Mouse (Mus musculus): ENCODE measurements around the gene Ccdc61. TPM values are rescaled to one million over a fixed set of nuclear protein-coding genes. Genes with fewer than 3 reads are reported as not detected.
A peak's percentile ranks its signal among the peaks of the same experiment; 100 is the strongest.

The Ccdc61 gene
- polyA plus RNA-seq, 1 experiment, result 21.3 TPM

GRCm38 (mm10) chr7:18949781-18950522, 39.7 kb upstream of the Ccdc61 start:
- no peak overlapping the region; the same call in 1 of the 2 replicates for H3K27ac ChIP-seq (ENCODE audit: insufficient read depth, low read depth, low read length)
- H3K4me3 ChIP-seq (ENCODE audit: insufficient read depth, low read depth, low read length), result no peak overlapping the region
- WGBS, result 37% methylated on average over 12 of the region's 12 CpGs
- H3K4me1 ChIP-seq (ENCODE audit: control insufficient read depth, insufficient read depth, low read length), result no peaks in the 10 kb centered on the region
- H3K27me3 ChIP-seq (replicated peaks; ENCODE audit: control insufficient read depth, insufficient read depth, low read length), result no peaks in the 10 kb centered on the region
- TF ChIP-seq POLR2A (IDR thresholded peaks at IDR 0.05; ENCODE audit: low read depth, low read length) (no peak), CTCF (conservative IDR thresholded peaks at IDR 0.05; ENCODE audit: insufficient read depth, insufficient read length, low read depth, low read length) (no peak)
- DNase-seq, result no peak
- H3K36me3 ChIP-seq (ENCODE audit: control insufficient read depth, insufficient read depth, low read length), result no peaks in the 10 kb centered on the region

DNA sequence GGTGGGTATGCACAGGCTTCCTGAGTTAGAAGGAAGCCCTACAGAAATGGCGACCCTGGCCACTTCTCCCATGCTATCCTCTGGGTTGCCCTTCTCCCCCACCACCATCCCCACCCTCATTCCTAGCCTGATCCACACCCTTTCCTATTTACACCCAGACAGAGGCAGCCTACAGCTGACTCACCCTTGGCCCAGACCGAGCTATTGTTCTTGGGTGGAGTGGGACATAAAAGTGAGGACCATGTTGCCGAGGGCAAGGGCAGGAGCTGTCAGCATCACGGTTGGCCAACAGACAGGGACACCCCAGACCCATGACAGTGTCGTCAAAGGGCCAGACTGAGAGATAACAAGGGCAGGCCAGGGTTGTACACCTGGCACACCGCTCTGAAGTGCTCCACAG, 37.9 kb upstream of the Ccdc61 start:
- WGBS, result 62% methylated on average over 6 of the region's 6 CpGs
- TF ChIP-seq CTCF (conservative IDR thresholded peaks at IDR 0.05; ENCODE audit: insufficient read depth, insufficient read length, low read depth, low read length), result no peak
- no peak for TF ChIP-seq POLR2A (IDR thresholded peaks at IDR 0.05; ENCODE audit: low read depth, low read length)
- H3K4me1 ChIP-seq (ENCODE audit: control insufficient read depth, insufficient read depth, low read length), result no peaks in the 10 kb centered on the region
- H3K27ac ChIP-seq (ENCODE audit: insufficient read depth, low read depth, low read length), result peak overlapping the region; percentile 86
- H3K36me3 ChIP-seq (ENCODE audit: control insufficient read depth, insufficient read depth, low read length), result no peaks in the 10 kb centered on the region
- peak; percentile 85 for DNase-seq
- no peaks in the 10 kb centered on the region for H3K27me3 ChIP-seq (replicated peaks; ENCODE audit: control insufficient read depth, insufficient read depth, low read length)
- H3K4me3 ChIP-seq (ENCODE audit: insufficient read depth, low read depth, low read length), result no peak overlapping the region

DNA sequence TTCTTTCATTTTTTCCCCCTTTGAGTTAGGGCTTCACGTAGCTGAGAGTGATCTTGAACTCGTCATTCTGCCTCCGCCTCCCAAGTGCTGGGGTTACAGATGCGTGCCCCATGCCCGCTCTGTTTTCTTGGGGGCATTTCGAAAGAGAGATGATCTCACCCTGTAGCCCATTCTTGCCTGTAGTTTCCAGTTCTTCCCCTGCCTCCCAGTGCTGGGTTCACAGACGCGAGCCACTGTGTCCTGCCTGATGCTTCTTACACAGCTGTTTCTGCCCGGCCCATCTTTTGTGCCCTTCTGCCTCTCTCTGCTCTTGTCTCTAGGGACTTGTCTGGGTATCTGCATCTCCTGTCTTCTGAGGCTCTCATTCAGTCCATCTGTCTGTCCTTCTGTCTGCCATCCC, 32.6 kb upstream of the Ccdc61 start:
- no peak for DNase-seq
- Histone ChIP-seq H3K27me3 (replicated peaks; ENCODE audit: control insufficient read depth, insufficient read depth, low read length) (no peaks in the 10 kb centered on the region), H3K4me3 (ENCODE audit: insufficient read depth, low read depth, low read length) (no peak overlapping the region), H3K4me1 (ENCODE audit: control insufficient read depth, insufficient read depth, low read length) (no peaks in the 10 kb centered on the region), H3K36me3 (ENCODE audit: control insufficient read depth, insufficient read depth, low read length) (no peaks in the 10 kb centered on the region), H3K27ac (ENCODE audit: insufficient read depth, low read depth, low read length) (no peak overlapping the region)
- TF ChIP-seq POLR2A (IDR thresholded peaks at IDR 0.05; ENCODE audit: low read depth, low read length) (no peak), CTCF (conservative IDR thresholded peaks at IDR 0.05; ENCODE audit: insufficient read depth, insufficient read length, low read depth, low read length) (no peak)
- 59% methylated on average over 9 of the region's 9 CpGs for WGBS

- no peaks in the 10 kb centered on the region for H3K4me1 ChIP-seq (ENCODE audit: control insufficient read depth, insufficient read depth, low read length)
- TF ChIP-seq CTCF (conservative IDR thresholded peaks at IDR 0.05; ENCODE audit: insufficient read depth, insufficient read length, low read depth, low read length), result no peak
- no peak for TF ChIP-seq POLR2A (IDR thresholded peaks at IDR 0.05; ENCODE audit: low read depth, low read length)
- no peak overlapping the region for H3K27ac ChIP-seq (ENCODE audit: insufficient read depth, low read depth, low read length)
- no peak overlapping the region for H3K4me3 ChIP-seq (ENCODE audit: insufficient read depth, low read depth, low read length)
- no peaks in the 10 kb centered on the region for H3K27me3 ChIP-seq (replicated peaks; ENCODE audit: control insufficient read depth, insufficient read depth, low read length)
- WGBS, result 17% methylated on average over 1 of the region's 1 CpGs
- no peak for DNase-seq
- H3K36me3 ChIP-seq (ENCODE audit: control insufficient read depth, insufficient read depth, low read length), result no peaks in the 10 kb centered on the region
Observed at GRCm38 (mm10) chr7:18942376-18942775, 32.2 kb upstream of the Ccdc61 start.

GRCm38 (mm10) chr7:18927759-18928158, 17.5 kb upstream of the Ccdc61 start:
- DNase-seq, result peak; percentile 83
- WGBS, result 20% methylated on average over 3 of the region's 3 CpGs
- Histone ChIP-seq H3K4me3 (ENCODE audit: insufficient read depth, low read depth, low read length) (peak overlapping the region; percentile 13; the same call in 1 of the 2 replicates), H3K36me3 (ENCODE audit: control insufficient read depth, insufficient read depth, low read length) (no peaks in the 10 kb centered on the region), H3K27me3 (replicated peaks; ENCODE audit: control insufficient read depth, insufficient read depth, low read length) (peaks cover 4% of the 10 kb centered on the region; the same call in 1 of the 2 replicates), H3K27ac (ENCODE audit: insufficient read depth, low read depth, low read length) (peak overlapping the region; percentile 74), H3K4me1 (ENCODE audit: control insufficient read depth, insufficient read depth, low read length) (no peaks in the 10 kb centered on the region)
- TF ChIP-seq POLR2A (IDR thresholded peaks at IDR 0.05; ENCODE audit: low read depth, low read length), result no peak
- TF ChIP-seq CTCF (conservative IDR thresholded peaks at IDR 0.05; ENCODE audit: insufficient read depth, insufficient read length, low read depth, low read length), result no peak

DNA sequence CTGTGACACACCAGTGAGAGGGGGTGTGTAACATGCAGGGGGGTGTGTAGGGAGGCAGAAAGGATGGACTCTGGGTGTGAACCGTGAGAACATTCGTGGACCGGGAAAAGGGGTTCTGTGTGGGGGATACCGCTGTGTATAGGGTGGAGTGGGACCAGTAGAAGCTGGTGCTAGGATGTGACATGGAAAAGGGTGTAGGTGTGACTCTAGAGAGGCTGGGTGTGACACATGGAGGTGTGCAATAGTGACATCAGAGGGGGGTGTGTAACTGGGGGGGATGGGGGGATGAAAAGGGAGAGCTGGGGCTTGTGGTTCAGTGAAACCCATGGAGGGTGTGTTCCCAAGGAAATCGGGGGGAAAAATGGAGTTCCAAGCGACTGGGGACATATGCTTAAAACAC, 16.7 kb upstream of the Ccdc61 start:
- H3K27ac ChIP-seq (ENCODE audit: insufficient read depth, low read depth, low read length), result peak overlapping the region; percentile 74
- DNase-seq, result no peak

GRCm38 (mm10) chr7:18926041-18926790, 16.0 kb upstream of the Ccdc61 start:
- H3K4me1 ChIP-seq (ENCODE audit: control insufficient read depth, insufficient read depth, low read length), result no peaks in the 10 kb centered on the region
- H3K27me3 ChIP-seq (replicated peaks; ENCODE audit: control insufficient read depth, insufficient read depth, low read length), result peaks cover 4% of the 10 kb centered on the region; the same call in 1 of the 2 replicates
- DNase-seq, result peak; percentile 81
- peak overlapping the region; percentile 43 for H3K27ac ChIP-seq (ENCODE audit: insufficient read depth, low read depth, low read length)
- no peak for TF ChIP-seq CTCF (conservative IDR thresholded peaks at IDR 0.05; ENCODE audit: insufficient read depth, insufficient read length, low read depth, low read length)
- peak; percentile 20 for TF ChIP-seq POLR2A (IDR thresholded peaks at IDR 0.05; ENCODE audit: low read depth, low read length)
- H3K36me3 ChIP-seq (ENCODE audit: control insufficient read depth, insufficient read depth, low read length), result no peaks in the 10 kb centered on the region
- H3K4me3 ChIP-seq (ENCODE audit: insufficient read depth, low read depth, low read length), result peak overlapping the region; percentile 57
- WGBS, result 3% methylated on average over 41 of the region's 42 CpGs

More for the DNA sequence above, 16.7 kb upstream of the Ccdc61 start:
- no peaks in the 10 kb centered on the region for H3K36me3 ChIP-seq (ENCODE audit: control insufficient read depth, insufficient read depth, low read length)
- peaks cover 4% of the 10 kb centered on the region; the same call in 1 of the 2 replicates for H3K27me3 ChIP-seq (replicated peaks; ENCODE audit: control insufficient read depth, insufficient read depth, low read length)
- no peaks in the 10 kb centered on the region for H3K4me1 ChIP-seq (ENCODE audit: control insufficient read depth, insufficient read depth, low read length)
- no peak for TF ChIP-seq POLR2A (IDR thresholded peaks at IDR 0.05; ENCODE audit: low read depth, low read length)
- TF ChIP-seq CTCF (conservative IDR thresholded peaks at IDR 0.05; ENCODE audit: insufficient read depth, insufficient read length, low read depth, low read length), result no peak
- H3K4me3 ChIP-seq (ENCODE audit: insufficient read depth, low read depth, low read length), result peak overlapping the region; percentile 57
- 54% methylated on average over 6 of the region's 6 CpGs for WGBS
